Mouse (Mus musculus): ENCODE data around the gene Nek8.
"Not testable (repeated sequence)": the region's sequence is repeated elsewhere in the genome, so short reads cannot be mapped to it uniquely, and the experiment has no call there.

Nek8 gene

DNA sequence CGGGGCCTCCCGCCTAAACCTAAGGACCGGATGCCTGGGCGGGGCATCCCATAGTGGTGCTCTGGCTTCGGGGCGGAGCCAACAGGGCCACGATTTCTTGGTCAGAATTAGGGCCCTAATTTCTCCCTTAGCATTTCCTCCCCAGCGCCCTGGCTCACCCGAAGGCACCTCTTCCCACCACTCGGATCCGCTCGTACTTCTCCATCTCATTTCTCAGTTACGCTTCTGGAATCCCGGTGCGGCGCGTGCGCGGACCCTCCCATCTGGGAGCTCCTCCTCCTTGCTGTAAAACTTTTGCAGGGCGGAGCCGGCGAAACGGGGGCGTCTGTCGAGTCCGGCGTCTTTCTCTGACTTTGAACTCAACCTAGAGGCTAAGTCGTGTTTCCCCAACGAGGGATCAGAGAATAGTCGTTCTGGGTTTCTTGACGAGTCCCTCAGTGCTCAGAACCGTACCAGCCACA, at the start of gene Nek8, which contains the start of gene Tlcd1:
Nek8 (minus strand) TSS at position 274 of the 461 bp plus-strand sequence.
Tlcd1 (plus strand) TSS at position 310 of the 461 bp plus-strand sequence.
- peak; percentile 77 for DNase-seq (ENCODE audit: low read depth)

DNA sequence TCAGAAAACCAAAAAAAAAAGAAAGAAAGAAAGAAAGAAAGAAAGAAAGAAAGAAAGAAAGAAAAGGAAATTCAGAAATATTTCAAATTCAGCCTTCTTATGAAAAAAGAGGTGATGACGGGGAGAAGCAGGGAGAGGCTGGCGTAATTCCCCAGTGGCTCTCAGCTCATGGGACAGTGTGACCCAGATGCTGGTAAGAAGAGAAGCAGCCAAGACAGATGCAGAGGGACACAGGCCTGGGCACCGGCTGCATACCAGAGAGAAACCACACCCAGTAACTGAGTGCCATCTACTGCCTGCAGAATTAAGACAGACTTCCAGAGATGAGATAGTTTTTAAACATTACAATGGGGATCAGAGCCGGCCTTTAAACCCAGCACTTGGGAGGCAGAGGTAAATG, 47.1 kb upstream of the Nek8 start:
- DNase-seq (ENCODE audit: low read depth) = no peak

DNA sequence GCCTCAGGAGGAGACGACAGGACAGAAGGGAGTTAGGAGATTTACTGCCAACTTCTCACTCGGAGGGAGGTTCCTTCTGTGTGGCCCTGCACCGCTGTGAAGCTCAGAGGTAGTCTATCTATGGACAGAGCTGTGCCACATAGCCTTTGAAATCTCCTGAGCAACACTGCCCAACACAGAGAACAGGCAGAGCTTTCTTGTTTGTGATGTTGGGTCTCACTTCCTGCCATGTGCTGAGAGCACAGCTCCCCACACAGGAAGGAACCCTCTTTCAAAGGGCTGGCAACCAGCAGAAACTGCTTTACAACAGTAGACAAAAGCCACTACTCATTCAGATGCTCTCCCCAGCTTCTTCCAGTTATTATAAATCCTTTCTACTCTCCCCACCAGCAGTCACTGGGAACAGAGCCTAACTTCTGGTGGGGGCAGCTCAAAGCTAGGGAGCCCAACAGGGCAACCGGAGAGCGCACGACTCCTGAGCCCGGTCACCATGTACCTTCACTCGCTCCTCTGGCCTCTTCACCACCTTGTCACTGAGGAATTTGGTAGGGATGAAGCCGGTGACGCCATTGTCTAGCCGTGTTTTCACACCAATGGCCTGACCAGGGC, 39.3 kb upstream of the Nek8 start:
- no peak for DNase-seq (ENCODE audit: low read depth)

DNA sequence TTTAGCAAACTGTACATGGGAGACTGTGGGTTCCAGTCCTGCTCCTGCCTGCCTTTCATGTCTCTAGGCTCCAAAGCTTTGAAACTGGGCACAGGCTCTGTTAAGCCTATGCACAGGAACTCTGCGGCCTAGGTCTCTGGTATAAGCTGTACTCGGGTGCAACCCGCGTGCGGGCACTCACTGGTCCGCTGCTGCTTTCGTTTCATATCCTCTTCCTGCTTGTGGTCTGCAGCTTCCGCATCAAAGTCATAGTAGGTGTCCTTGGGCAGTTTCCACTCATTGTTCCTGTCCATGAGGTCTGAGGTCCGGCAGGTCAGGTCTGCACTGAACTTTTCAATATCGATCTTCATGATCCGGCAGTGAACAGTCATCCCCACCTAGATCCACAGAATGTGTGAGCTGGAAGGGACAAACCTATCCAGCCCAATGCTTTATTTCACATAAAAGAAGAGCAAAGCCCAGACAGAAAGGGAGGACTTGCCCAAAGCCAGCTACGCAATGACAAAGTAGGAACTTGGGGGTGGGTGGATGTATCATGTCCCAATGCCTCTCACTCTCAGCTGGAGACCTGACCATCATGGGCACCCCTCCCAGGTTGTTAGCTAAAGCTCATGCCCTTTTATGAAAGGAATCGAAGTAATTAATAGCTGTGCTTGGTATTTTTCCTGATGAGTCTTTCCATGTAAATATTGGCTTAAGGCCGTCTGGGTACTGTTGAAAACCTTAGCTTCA, 36.8 kb upstream of the Nek8 start:
- DNase-seq (ENCODE audit: low read depth) = no peak

DNA sequence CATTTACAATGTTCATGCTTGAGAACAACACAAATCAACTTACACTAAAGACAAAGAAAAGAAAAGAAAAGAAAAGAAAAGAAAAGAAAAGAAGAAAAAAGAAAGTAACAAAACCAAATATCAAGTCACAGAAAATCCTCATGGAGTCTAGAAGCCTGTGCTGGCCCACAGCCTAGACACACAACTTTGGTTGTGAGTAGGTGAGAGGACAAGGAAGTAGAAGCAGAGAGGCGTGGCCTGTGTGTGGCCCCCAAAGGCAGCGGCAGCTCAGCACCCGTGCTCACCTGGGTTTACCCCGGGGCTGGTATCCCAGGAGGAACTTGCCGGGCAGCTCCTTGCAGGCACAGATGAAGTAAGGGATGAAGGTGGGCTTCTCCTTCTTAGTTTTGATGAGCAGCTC, 35.0 kb upstream of the Nek8 start:
- DNase-seq (ENCODE audit: low read depth) = no peak

- DNase-seq (ENCODE audit: low read depth) = no peak
Observed at GRCm38 (mm10) chr11:78210615-78211014, 34.1 kb upstream of the Nek8 start.

DNA sequence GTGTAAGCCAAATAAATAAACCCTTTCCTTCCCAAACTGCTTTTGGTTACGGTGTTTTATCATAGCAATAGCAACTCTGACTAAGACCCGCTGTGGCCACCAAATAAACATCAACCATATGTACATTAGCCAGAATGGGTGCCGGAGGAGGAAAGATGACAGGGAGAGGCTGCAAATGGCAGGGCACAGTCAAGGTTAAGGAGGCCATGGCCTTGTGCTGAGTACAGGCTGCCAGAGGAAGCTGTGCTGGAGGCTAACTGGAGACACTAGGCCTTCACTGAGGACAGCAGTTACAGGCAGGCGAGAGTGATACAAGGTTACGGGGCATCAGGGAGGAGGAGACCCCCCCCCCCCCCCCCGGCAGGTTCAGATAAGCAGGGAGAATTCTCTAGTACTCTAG, 33.4 kb upstream of the Nek8 start:
- DNase-seq (ENCODE audit: low read depth) = no peak

- DNase-seq (ENCODE audit: low read depth) = no peak
Observed at GRCm38 (mm10) chr11:78207190-78207589, 30.7 kb upstream of the Nek8 start.

GRCm38 (mm10) chr11:78205361-78206206, 29.1 kb upstream of the Nek8 start:
- no peak for DNase-seq (ENCODE audit: low read depth)

DNA sequence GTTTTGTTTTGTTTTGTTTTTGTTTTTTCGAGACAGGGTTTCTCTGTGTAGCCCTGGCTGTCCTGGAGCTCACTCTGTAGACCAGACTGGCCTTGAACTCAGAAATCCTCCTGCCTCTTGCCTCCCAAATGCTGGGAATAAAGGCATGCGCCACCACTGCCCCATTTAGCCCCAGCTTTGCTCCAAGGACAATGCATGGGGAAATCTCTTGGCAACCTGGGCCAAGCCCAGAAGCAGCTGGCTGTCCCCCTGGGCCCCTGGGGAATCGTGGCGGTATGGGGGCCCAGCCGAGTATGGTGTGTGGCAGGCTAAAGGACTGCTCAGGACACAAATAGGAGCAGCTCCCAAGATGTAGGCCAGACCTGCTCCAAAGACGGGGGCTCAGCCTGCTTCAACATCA, 27.8 kb upstream of the Nek8 start:
- DNase-seq (ENCODE audit: low read depth) = no peak

DNA sequence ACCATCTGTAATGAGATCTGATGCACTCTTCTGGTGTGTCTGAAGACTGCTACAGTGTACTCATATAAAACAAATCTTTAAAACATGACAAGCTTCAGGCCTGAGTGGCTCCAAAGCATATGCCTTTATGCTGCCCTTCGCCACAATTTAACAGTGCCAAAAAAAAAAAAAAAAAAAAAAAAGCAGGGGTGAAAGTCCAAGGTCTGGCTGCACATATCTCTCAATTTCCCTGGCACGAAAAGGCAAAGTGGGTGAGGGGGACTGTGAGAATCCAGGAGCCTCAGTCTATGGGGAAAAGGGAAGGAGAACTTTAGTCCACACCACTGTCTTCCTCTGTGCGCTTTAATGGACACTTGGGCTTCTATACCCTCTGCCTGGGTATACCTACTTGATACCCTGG, 25.9 kb upstream of the Nek8 start:
- DNase-seq (ENCODE audit: low read depth) = no peak

GRCm38 (mm10) chr11:78195101-78195863, 18.8 kb upstream of the Nek8 start:
- no peak for DNase-seq (ENCODE audit: low read depth)

DNA sequence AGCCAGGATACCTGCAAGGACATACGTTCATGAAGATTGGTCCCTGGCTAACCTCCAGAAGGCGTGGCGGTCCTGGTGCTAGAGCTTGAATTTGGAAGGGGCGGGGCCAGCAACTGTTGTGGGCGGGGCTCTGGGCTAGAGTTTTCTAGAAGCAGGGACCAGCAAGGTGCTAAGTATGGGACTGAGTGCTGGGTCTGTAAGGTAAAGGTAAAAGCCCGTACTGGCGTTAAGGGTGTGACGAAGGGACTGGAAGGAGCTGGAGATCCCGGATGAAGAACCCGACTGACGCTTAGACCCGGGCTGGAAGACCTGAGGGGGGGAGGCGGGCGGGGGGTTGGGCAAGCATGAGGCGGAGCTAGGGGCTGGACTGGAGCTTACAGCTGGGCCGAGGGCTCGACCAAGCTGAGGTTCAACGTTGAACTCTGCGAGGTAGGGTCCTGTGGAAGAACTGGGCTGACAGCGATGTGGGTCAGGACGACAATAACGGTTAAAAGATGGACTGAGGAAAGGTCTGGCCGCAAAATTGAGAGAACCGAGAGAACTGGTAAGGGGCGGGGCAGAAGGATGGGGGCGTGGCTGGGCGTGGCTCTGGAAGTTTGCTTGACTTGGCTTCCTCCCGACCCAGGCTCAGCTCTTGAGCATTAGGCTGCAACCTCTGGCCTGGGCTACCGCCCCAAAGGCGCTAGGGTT, 18.1 kb upstream of the Nek8 start:
- DNase-seq (ENCODE audit: low read depth) = no peak

GRCm38 (mm10) chr11:78193113-78193512, 16.6 kb upstream of the Nek8 start, which contains the start of gene Proca1:
Gene Proca1 (plus strand): TSS chr11:78193392.
- DNase-seq (ENCODE audit: low read depth) = no peak

DNA sequence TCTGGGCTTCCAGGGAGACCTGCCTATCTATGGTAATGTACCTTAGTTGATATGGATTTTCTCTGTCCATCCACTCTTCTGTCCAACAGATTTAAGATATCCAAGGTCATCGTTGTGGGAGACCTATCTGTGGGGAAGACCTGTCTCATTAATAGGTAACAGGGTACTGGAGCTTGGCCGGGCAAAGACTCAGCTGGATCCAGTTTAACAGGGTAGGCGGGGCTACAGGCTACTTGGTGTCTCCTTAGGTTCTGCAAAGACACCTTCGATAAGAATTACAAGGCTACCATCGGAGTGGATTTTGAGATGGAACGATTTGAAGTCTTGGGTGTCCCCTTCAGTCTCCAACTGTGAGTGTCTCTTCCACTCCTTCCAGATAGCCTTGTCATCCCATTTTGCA, 13.6 kb upstream of the Nek8 start:
- DNase-seq (ENCODE audit: low read depth) = no peak

DNA sequence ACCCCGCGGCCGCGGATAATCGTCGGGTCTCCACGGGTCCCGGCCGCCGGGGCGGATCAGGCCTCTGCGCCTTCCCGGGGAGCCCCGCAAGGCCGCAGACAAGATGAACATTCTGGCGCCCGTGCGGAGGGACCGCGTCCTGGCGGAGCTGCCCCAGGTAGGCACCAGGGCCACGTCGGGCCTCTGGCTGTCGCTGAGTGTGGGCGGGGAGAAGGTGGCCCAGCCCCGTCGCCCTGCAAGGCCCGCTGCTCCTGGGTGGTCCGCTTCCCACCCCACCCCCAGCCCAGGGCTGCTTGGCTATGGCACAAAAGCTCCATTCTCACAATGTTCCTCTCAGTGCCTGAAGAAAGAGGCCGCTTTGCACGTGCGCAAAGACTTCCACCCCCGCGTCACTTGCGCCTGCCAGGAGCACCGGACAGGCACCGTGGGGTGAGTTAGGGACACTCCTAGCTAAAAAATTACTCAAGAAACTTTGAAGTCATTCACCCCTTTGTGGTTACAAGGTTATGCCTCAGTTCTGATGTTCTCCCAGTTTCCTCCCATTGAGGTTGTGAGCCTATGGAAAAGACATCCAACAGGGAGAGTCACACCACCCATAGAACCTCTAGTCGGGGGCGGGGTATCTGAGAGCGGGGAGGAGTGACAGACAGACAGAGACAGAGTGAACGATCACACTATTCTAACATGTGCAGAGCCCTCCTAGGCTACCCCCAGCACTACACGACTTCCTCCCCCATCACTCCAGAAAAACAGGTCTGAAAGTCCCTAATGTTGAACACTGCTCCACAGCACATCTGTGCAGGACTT, 13.0 kb upstream of the Nek8 start:
- peak; percentile 71 for DNase-seq (ENCODE audit: low read depth)

- peak; percentile 81 for DNase-seq (ENCODE audit: low read depth)
Observed at GRCm38 (mm10) chr11:78188331-78189233, 12.1 kb upstream of the Nek8 start, which contains the start of gene Rab34. Gene Rab34 (plus strand): TSS chr11:78188430.

- not testable (repeated sequence) for DNase-seq (ENCODE audit: low read depth)
Observed at GRCm38 (mm10) chr11:78184702-78185101, 8.2 kb upstream of the Nek8 start.

DNA sequence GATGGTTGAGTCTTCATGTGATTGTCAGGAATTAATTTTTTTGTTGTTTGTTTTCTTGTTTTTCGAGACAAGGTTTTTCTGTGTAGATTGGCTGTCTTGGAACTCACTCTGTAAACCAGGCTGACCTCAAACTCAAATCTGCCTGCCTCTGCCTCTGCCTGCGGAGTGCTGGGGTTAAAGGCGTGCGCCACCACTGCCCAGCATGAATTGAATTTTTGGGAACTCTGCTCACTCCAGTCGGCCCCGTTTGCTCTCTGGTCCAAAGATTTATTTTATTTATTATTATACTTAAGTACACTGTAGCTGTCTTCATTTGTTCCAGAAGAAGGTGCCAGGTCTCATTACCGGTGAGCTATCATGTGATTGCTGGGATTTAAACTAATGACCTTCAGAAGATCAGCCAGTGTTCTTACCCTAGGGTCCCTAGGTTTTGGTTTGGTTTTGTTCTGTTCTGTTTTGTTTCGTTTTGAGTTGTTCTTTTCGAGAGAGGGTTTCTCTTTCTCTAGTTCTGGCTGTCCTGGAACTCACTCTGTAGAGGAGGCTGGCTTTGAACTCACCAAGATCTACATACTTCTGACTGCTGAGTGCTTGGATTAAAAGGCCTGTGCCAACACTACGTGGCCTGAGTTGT, 7.5 kb upstream of the Nek8 start:
- DNase-seq (ENCODE audit: low read depth) = no peak

All from fibroblast of lung, adult 2 months (primary cell).